Mouse (Mus musculus): Measurements from ENCODE around the gene Arhgef3.

Gene Arhgef3

DNA sequence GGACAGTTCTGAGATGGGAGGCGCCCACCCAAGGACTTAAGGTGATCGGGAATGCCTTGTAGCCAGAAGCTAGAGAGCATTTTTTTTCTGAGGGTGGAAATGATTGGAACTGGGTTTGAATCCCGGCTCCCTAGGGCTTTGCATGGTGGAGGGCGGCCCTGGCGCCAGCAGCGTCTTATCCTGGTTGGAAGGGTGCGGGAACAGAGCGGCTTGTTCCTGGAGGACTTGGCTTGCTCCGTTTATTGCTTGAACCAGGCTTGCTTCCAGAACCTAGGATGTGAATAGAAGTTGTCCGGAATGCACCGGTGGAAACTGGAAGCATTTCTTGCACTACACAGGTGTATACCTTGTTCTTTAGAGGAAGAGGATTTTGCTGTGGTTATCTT lies 569 bp downstream of the Arhgef3 start:
- no peak for DNase-seq (ENCODE audit: low read depth)

DNA sequence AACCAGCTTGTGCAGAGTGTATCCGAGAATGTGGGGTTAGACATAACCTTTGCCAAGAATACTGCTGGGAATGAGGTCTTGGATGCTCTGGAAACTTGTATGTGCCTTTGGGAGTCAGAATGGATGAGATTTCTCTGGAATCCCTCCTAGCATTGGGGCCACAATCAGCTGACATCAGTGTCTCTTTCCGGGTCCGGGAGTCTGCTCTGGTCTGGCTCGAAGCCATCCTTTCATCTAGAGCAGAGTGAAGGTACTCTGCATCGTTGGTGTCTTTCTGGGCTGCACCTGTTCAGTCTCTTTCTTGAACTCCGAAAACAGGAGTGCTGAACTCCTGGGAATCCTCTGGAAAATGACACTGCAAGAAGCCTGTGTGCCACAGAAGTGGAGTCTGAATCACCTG lies 1.3 kb downstream of the Arhgef3 start:
- no peak for DNase-seq (ENCODE audit: low read depth)

DNA sequence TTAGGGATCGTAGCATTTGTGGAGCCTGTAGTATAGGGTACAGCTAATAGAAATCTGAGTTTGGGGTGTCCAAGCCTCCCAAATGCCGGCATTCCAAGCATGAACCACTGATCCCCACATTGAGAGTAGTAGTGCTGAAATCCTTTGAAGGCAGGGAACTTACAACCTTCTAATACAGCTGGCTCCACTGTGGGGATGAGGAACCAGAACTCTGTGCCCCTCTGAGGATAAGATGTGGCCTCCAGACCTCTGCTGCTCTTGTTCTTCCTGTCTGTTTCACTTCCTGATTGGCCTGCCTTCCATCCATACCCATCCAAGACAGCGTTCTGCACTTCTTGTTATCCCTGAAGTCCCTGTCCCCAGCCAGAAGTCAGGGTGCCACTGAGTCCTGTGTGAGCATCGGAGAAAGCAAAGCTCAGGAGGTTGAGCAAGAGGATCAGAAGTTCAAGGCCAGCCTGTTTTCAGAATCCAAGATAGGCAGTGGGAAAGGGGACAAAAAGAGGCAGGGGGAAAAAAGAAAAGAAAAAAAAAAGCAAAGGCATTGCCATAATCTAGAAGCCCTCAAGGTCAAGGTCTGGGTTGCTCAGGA lies 2.0 kb downstream of the Arhgef3 start:
- no peak for DNase-seq (ENCODE audit: low read depth)

DNA sequence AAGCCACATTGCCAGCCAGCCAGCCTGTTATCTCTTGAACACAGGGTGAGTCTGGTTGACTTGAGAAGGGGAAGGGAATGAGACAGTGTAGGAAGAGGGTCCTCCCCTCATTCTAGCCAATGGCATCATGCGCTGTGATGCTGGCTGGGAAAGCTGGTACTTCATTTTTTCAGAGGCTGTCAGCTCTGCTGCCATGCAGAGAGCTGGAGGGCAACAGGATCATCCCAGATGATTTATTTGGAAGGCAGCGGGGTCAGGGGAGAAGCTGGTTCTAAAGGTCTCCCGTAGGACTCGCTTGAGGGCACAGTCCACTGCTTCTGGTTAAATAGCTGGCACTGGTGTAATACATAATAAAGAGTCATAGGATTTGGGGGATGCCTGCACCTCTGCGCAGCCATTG lies 3.8 kb downstream of the Arhgef3 start:
- DNase-seq (ENCODE audit: low read depth): no peak

DNA sequence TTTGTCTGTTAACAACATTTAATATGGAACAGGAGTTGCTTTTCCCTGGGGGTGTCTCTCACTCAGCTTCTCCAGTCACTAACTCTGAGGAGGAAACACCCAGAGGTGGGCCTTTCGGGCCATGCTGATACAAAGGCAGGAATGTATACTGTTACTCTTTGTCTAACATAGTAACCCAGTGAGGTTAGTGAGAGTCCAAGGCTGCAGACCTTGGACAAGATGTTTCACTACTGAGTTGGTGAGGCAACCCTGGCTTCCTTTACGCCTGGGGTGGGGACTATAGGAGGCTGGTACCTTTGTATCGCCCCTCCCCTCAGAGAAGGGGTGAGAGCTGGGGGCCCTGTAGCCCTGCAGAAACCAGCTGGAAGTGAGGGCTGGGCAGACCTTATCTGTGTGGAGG lies 7.9 kb downstream of the Arhgef3 start:
- no peak for DNase-seq (ENCODE audit: low read depth)

DNA sequence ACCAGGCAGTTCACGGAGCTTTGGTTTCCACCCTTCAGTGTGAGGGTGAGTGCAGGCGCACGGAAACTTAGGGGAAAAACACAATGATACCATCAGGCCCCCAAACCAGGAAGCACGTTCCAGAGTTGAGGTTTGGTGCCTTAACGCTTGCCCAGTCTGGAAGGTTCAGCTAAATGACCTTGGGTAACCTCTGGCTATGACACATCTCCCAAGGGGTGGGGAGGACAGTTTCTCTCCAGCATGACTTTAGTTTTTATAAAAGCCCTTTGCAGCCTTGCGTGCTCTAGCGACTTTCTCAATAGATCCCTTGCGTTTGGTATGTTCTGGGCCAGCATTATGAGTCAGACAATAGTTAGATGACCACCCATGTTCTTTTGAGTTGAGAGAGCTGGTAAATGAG lies 8.8 kb downstream of the Arhgef3 start:
- DNase-seq (ENCODE audit: low read depth): peak; percentile 52

DNA sequence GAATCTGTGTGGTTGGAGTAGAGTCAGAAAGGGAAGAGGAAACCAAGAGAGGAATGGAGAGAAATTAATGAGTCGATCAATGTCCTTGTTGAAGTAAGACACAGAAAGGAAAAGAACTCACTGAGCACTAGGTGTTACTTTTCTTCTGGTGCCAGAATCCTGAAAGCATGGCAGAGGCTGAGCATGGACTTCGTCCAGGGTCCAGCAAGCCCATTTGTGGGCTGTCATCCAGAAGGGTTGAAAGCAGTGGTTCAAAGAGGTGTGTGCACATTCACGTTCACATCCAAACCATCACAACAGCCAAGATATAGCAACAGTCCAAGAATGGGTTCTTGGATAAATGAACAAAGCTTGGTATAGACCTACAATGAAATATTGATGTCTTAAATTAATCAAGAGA lies 15.3 kb downstream of the Arhgef3 start:
- no peak for DNase-seq (ENCODE audit: low read depth)

DNA sequence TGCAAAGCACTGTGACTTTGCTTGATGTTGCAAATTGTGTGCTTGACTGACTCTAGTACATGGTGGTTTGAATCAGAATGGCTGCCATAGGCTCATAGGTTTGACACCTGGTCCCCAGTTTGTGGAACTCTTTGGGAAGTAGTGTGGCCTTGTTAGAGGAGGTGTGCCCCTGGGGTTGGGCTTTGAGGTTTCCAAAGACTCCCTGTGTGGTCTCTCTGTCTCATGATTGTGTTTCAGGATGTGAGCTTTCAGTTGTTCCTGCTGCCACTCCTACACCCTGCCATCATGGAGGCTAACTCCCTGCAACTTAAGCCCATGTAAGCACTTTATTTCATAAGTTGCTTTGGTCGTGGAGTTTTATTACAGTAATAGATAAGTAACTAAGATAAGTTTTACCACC lies 16.0 kb downstream of the Arhgef3 start:
- no peak for DNase-seq (ENCODE audit: low read depth)

DNA sequence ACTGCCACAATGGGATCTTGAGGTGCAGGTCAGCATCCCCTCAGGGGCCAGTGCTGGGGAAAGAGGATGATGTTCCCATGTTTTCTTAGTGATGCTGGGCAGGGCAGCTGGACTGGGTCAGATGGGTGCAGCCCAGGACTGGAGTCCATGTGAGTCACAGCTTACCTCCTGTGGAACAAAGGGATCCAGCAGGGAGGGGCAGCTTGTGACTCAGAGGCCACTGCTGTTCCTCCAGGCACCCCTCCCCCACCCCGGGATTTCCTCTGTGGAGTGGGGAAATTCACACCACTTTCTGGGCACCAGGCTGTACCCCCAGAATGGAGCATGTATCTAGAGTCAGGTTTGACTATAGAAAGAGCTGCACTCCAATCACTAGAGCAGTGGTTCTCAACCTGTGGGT lies 16.8 kb downstream of the Arhgef3 start:
- no peak for DNase-seq (ENCODE audit: low read depth)

DNA sequence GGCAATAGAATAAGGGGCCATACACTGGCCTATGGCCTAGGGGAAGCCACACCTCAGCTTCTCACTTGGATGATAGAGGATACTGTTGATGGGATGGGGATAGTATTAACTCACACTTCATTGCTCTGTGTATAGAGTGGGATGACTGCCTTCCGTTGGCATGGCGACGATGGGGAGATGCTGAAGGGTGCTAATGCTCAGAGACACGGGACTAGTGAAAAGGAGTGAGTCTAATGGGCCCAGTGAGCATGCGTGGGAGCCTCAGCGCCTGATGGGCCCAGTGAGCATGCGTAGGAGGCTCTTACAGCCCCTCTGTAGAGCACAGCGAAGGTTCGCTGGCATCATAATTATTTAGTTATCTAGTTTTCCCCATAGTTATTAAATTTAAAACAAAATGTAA lies 24.2 kb downstream of the Arhgef3 start:
- DNase-seq (ENCODE audit: low read depth): no peak

DNA sequence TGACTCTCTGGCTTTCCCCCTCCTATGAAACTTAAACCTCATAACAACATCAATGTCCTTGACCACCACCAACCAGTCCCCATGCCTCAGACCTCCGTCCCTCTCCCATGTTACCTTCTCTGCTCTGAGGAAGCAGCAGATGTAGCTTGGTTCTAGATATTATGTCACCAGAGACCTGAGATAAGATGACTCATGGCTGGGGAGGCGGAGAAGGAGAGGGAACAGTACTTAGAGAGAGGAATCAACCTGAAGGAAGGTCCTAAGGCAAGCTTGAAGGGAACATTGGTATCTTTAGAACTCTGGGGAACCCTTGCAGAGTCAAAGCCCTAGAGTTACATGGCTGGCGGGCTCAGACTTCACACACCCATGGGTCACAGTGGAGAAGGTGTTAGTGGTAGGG lies 25.3 kb downstream of the Arhgef3 start:
- no peak for DNase-seq (ENCODE audit: low read depth)

DNA sequence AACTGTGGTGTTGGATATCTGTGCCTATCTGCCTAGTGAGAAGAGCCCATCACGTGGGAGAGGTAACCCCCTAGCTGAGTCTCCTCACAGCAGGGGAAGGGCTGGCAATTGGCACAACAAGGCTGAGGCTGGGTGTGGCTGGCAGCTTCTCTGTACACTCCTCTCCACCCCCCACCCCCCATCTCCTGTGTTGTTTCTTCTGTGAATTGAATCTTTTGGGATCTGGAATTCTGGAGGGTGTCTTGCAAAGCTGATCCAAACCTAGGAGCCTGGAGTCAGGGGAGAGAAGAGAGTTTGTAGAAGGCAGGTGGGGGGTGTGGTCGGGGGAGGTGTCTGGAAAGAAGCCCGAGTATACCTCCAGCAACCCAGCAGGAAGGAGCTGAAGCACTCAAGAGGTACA lies 26.8 kb downstream of the Arhgef3 start:
- DNase-seq (ENCODE audit: low read depth): no peak

DNA sequence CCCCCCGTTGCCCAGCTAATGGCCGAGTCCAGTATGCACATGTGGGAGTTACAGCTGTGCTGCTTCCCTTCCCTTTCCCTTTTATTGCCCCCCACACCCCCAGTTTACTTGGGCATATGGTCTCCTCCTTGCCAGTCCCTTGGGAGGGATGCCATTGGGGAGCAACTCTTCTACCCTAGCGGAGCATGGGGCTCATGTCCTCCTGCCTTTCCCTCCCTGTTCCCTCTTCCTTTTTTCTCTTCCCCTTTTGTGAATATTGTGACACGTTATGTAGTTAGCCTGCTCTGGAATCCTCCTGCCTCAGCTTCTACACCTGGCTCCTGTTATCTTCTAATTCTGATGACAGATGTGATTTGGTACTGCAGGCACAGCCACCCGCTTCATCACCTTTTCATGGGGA lies 28.0 kb downstream of the Arhgef3 start:
- DNase-seq (ENCODE audit: low read depth): no peak

DNA sequence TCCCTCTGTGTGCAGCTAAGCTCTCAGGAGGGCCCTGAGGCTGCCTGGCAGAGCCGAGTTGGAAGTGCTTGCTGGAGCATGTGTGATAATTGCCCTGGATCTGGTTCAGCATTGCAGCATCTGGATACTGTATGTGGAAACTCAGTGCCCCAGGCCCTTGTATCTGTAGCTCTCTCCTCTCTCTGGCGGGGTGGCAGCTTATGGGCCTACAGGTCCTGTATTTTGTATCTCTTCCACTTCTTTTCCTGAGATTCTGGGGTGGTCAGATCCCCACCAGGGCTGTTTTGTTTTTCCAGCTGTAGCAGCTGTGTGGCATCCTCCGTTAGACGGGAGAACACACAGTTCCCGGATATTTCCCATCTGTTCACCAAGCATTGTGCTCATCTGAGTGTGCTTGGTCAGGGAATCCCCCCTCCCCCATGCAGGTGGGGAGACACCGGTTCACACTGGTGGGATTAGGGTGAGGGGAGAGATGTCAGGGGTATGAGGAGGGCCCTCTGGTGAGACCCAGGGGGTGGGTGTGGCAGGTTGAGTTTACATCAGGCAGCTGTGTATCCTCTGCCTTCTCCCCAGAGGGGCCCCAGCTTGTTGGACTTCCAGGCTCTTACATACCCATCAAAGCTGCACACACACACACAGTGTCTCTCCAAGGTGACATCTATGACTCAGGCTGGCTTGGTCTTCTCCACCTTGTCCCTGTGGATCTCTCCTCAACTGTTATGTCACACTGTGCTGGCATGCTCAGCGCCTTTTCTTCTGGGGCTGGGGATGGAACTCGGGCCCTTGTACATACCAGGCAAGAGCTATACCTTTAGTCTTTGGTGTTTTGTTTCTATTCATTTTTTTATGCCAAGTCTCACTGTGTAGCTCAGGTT lies 30.7 kb downstream of the Arhgef3 start:
- DNase-seq (ENCODE audit: low read depth): no peak

DNA sequence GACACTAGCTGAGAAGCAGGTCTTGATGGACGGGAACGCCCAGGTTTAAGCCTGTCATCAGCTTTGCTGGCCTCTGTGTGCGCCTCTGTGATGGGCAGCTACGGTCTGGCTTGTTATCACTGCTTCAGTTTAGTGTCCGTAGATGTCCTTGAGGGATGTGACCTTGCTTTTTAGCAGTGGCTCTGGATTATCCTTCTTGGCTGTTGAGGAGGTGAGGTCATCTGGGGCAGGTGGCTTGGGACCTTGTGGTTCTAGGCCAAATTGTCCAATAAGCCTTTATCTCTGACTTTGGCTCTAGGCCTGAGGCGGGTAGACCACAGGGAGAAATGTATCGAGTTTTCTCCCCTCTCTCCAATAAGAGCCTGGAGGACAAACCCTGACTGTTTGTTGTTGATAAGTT lies 33.0 kb downstream of the Arhgef3 start:
- DNase-seq (ENCODE audit: low read depth): no peak

DNA sequence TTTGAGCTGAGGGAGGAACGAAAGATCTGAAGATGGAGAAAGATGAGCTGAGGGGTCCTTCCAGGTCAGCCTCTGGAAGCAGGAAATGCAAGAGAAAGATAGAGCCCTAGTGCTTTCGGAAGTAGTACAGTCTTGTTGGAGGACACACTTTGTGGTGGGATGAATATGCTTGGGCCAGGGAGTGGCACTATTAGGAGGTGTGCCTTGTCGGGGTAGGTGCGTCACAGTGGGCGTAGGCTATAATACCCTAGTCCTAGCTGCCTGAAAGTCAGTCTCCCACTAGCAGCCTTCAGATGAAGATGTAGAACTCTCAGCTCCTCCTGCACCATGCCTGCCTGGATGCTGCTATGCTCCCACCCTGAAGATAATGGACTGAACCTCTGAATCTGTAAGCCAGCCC lies 34.7 kb downstream of the Arhgef3 start:
- DNase-seq (ENCODE audit: low read depth): no peak

DNA sequence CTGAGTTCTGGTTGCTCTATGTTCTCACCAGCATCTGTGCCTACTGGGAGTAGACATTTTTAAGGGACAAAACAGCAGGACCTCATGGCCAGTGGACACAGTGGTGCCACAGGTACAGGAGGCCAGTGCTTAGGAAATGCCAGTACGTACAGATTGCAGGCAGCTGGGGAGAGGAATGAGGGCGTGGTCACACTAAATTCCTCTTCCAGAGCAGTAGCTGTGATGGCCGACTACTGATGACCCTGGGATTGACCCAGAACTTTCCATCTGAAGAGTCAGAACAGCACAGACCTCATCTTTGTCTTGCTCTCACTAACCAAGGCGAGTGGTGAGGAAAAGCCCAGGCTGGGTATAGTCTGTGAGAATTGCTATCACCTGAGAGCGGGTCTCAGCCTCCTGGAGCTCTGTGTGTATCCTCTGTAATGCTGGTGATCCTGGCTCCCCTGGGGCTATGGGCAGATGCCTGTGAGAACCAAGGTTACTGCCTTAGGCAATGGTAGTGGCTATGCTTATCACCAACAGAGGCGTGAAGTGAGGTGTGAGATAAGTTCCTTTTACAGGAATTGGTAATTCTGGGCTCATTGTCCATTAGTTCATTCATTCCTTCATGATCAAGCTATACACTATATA lies 35.4 kb downstream of the Arhgef3 start:
- no peak for DNase-seq (ENCODE audit: low read depth)

DNA sequence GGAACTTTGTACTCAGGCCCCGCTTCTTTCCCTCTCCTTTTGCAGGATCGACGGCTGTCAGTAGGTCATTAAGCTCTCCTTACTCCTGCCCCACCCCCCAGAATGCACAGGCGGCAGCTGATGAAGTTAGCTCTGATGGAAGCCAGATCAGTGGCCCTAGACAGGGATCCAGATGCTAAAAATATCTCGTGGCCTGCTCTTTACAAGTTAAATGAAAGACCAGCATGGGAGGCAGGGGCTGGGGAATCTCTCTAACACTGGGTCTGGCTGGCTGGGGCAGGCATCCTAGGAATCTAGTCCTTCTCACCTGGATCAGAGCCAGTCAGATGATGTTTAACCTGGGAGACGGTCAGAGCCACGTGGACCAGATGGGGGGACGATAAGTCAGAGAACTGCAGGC lies 36.7 kb downstream of the Arhgef3 start:
- no peak for DNase-seq (ENCODE audit: low read depth)

DNA sequence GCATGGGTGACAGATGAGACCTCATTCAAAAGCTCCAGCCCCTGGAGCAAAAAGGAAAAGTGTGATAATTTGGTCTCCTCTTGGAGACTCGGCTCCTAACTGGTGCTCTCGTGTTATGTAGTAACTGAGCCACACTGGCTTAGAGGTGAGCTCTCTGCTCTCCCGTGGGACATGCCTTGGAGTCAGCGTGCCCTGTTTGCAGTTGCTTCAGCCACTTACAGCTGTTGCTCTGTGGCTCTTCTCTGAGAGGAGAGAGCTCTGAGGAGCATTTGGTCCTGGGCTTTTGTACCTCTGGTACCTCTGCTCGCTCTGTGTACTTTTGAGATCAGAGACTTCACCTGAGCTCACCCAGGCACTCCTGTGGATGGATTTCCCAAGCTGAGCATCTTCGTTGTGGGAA lies 40.4 kb downstream of the Arhgef3 start:
- no peak for DNase-seq (ENCODE audit: low read depth)

DNA sequence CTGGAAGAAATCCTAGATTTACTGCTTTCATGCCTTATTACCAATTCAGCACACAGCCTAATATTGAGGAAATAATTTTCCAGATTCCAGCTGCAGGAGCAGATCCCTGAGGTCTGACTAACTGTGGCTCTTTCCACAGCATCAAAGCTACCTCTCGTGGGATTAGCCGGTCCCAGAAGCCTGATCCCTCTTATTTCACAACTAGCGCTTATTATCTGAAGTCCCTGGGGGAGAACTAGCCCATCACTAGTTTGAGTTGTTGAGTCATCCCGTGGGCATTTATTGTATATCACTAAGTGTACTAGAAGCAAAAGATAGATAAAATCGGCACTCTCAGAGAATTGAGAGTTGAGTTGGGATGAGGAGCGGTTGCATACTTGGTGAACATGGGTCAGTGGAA lies 41.3 kb downstream of the Arhgef3 start:
- no peak for DNase-seq (ENCODE audit: low read depth)

DNA sequence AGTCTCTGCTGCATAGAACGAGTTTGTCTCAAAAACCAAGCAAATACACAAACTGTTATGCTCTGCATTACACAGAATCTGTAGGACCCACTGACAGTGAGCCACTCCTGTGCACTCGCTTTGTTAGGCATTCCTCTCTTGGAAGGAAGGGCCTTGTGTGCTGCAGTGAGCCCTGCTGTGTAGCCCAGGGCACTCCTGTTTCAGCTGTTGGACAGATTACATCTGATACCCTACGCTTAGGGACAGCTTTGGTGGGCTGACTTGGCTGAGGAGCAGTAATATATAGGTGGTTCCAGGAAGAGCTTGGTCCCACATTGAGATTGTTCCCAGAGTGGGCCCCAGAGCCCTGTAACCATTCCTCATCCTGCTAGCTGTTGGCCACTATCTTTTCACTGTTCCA lies 43.4 kb downstream of the Arhgef3 start:
- DNase-seq (ENCODE audit: low read depth): no peak

DNA sequence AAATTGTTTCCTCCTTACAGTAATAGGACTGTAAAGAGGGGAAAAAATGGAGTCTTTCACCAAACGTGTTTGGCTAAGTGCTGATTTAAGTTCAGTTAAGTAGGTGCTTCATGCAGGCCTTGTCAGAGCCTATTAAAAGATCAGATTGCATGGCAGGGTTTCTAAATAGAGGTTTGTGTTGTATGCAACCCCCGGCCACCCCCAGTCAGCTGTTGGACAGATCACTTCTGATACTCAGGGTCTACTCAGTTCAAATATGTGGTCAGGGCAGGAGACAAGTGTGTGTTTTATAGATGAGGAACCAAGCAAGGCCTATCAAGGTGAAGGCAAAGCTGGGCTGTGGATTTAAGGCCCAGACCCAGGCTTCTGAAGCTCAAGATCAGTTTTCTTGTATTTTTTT lies 44.1 kb downstream of the Arhgef3 start:
- no peak for DNase-seq (ENCODE audit: low read depth)

DNA sequence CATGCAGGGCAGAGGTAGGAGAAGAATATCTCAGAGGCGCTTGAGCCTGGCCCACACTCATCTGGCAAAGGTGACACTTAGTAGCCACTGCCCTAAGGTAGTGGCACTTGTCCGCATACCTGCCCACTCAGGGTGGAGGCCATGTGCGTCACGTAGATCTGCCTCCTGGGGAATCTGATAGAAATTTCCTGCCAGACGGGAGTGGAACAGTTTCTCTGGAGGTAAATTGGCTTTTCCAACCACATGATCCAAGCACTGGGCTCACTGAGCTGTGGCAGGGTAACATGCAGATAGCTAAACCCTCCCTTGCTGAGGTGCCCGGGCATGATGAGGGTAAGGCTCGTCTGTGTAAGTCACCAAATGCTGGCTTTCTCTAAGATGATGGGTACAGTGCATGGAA lies 46.1 kb downstream of the Arhgef3 start:
- DNase-seq (ENCODE audit: low read depth): no peak

DNA sequence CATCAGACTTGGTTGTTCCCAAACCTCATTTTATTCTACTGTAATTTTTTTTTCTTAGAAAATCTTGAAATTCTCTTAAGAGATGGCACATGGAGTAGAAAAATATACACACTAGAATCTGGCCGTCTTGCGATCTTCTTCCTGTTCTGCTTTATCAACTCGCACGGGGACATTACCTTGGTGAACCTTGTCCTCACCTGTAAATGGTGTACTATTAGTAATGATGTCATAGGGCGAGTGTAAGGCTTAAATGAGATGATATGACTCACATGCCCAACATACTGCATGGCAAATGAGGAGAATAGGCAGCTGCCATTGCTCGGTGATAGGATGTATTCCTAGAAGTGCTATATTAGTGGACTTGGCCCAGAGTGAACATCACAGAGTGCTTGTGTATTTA lies 49.9 kb downstream of the Arhgef3 start:
- no peak for DNase-seq (ENCODE audit: low read depth)
